Mouse (Mus musculus): ENCODE results near the gene Pknox2.

GRCm38 (mm10) chr9:36863694-36864093 is 283.5 kb downstream of the Pknox2 start:
- TF ChIP-seq CTCF (IDR thresholded peaks at IDR 0.05; ENCODE audit: low read depth) (no peak), EP300 (IDR thresholded peaks at IDR 0.05; ENCODE audit: low read depth) (no peak)
